Mouse (Mus musculus) fibroblast of lung, adult 2 months (primary cell): Measurements from ENCODE around the gene Rsl24d1.
"Not testable (repeated sequence)": the region's sequence is repeated elsewhere in the genome, so short reads cannot be mapped to it uniquely, and the experiment has no call there.

Source experiments
- DNase-seq: peaks from one replicate; pipeline ENCODE4 v3.0.0-alpha.2; 2011; ENCODE audit warnings: low read depth

Rsl24d1 gene

GRCm38 (mm10) chr9:73112919-73113906 is at the start of gene Rsl24d1:
Rsl24d1 (plus strand) TSS chr9:73113426.
- peak; percentile 56 for DNase-seq

- DNase-seq, result no peak
Observed at GRCm38 (mm10) chr9:73063621-73064290, 49.5 kb upstream of the Rsl24d1 start.

- no peak for DNase-seq
Observed at GRCm38 (mm10) chr9:73067086-73067485, 46.1 kb upstream of the Rsl24d1 start.

- no peak for DNase-seq
Observed at GRCm38 (mm10) chr9:73068230-73068679, 45.0 kb upstream of the Rsl24d1 start.

- no peak for DNase-seq
Observed at GRCm38 (mm10) chr9:73068688-73069087, 44.5 kb upstream of the Rsl24d1 start.

GRCm38 (mm10) chr9:73070971-73071659 is 42.1 kb upstream of the Rsl24d1 start:
- no peak for DNase-seq

GRCm38 (mm10) chr9:73072426-73072825 is 40.8 kb upstream of the Rsl24d1 start:
- no peak for DNase-seq

- DNase-seq, result no peak
Observed at GRCm38 (mm10) chr9:73073169-73073568, 40.1 kb upstream of the Rsl24d1 start.

- not testable (repeated sequence) for DNase-seq
Observed at GRCm38 (mm10) chr9:73079349-73079748, 33.9 kb upstream of the Rsl24d1 start.

- no peak for DNase-seq
Observed at GRCm38 (mm10) chr9:73079801-73080325, 33.4 kb upstream of the Rsl24d1 start.

- DNase-seq, result no peak
Observed at GRCm38 (mm10) chr9:73082291-73083000, 30.8 kb upstream of the Rsl24d1 start.

- no peak for DNase-seq
Observed at GRCm38 (mm10) chr9:73083956-73084355, 29.3 kb upstream of the Rsl24d1 start.

- DNase-seq, result no peak
Observed at GRCm38 (mm10) chr9:73085845-73086244, 27.4 kb upstream of the Rsl24d1 start.

- no peak for DNase-seq
Observed at GRCm38 (mm10) chr9:73087121-73087520, 26.1 kb upstream of the Rsl24d1 start.

- no peak for DNase-seq
Observed at GRCm38 (mm10) chr9:73087581-73087980, 25.6 kb upstream of the Rsl24d1 start.

GRCm38 (mm10) chr9:73089222-73089920 is 23.9 kb upstream of the Rsl24d1 start:
- DNase-seq, result no peak

- no peak for DNase-seq
Observed at GRCm38 (mm10) chr9:73090121-73090520, 23.1 kb upstream of the Rsl24d1 start.

- peak; percentile 27 for DNase-seq
Observed at GRCm38 (mm10) chr9:73091747-73092146, 21.5 kb upstream of the Rsl24d1 start.

GRCm38 (mm10) chr9:73094580-73094979 is 18.6 kb upstream of the Rsl24d1 start:
- no peak for DNase-seq

- no peak for DNase-seq
Observed at GRCm38 (mm10) chr9:73097898-73098297, 15.3 kb upstream of the Rsl24d1 start.

- DNase-seq, result no peak
Observed at GRCm38 (mm10) chr9:73101536-73101935, 11.7 kb upstream of the Rsl24d1 start, which contains the start of gene Khdc3. Khdc3 (plus strand) TSS chr9:73101836.
